In the genomic region with DNA sequence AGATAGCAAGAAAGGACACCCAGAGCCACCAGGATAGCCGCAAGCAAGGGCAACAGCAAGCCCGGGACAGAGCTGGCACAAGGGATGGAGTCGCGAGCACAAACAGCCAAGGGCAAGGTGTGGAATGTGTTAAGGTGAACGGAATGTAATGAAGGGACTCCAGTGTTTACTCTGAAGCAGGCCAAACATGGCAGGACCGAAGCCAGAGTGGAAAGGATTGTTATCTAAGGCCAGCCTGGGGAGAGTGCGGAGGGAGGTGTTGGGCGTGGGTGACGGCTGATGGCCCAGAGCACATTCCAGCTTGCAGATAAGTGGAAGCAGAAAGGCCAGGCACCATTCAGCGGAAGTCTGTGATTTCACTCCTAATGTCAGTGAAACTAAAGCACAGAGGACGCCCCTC, we compare ENCODE assay signal across 9 mouse cellular contexts.
DNase-seq lines count a peak whose midpoint lies in the region.
"Had no signal": no experiment of that assay in that cellular context is flagged by ENCODE, and none has a peak within 500 bp of the region (broad histone marks: within the 10 kb centered on the region; RNA-seq: fewer than 3 reads in every experiment).

No protein-coding gene starts in this region.

- no peaks in the 10 kb centered on the region for H3K27me3 ChIP-seq in heart, embryonic 10.5 days (ENCODE audit: insufficient read depth, poor library complexity, severe bottlenecking)

- peak overlapping the region; percentile 89 for H3K27ac ChIP-seq in heart, embryonic 10.5 days
- H3K27ac ChIP-seq: macrophage had no signal

- WGBS in heart, embryonic 10.5 days, result 2% methylated on average over 11 of the region's 11 CpGs

- H3K9me3 ChIP-seq in heart, embryonic 10.5 days, result no peaks in the 10 kb centered on the region

- H3K4me1 ChIP-seq in heart, embryonic 10.5 days, result peaks cover 55% of the 10 kb centered on the region

- H3K36me3 ChIP-seq in heart, embryonic 10.5 days, result no peaks in the 10 kb centered on the region

- peak; percentile 72 for DNase-seq in embryo, embryonic 10 days (ENCODE audit: low spot score)
- DNase-seq in heart, embryonic 10.5 days (ENCODE audit: low spot score), result peak; percentile 95
- peak; percentile 56 for DNase-seq in kidney, postnatal 14 days
- peak; percentile 67 to 88 for DNase-seq in lung, postnatal 4 days
- no peak for DNase-seq in neural tube, embryonic 10.5 days (ENCODE audit: extremely low spot score, low spot score)
- DNase-seq in MN1 (ENCODE audit: low spot score), result no peak
- no peak for DNase-seq in right cerebral cortex, postnatal 14 days
- no peak for DNase-seq in left cerebral cortex, adult 18-20 months (ENCODE audit: low spot score in 2 of 2)

- peak overlapping the region; percentile 37; the same call in 1 of the 2 replicates for H3K4me3 ChIP-seq in heart, embryonic 10.5 days

Comparison
In these comparisons a context has a peak if more than half of its experiments do, and no peak if none do; other contexts are left out.
1. DNase-seq: peak in embryo, embryonic 10 days (single experiment), heart, embryonic 10.5 days (single experiment), kidney, postnatal 14 days (single experiment) and lung, postnatal 4 days (2 of 2); none in neural tube, embryonic 10.5 days (single experiment), MN1 (single experiment), right cerebral cortex, postnatal 14 days (single experiment) and left cerebral cortex, adult 18-20 months (0 of 2).